Mouse (Mus musculus): Measurements from ENCODE around the gene Shisa4. TPM values are rescaled to one million over a fixed set of nuclear protein-coding genes. Genes with fewer than 3 reads are reported as not detected.
A peak's percentile ranks its signal among the peaks of the same experiment; 100 is the strongest.

The Shisa4 gene
- polyA plus RNA-seq, 1 experiment, result not detected

- 78% methylated on average over 3 of the region's 3 CpGs for WGBS
- no peak overlapping the region for H3K4me3 ChIP-seq (ENCODE audit: insufficient read depth, low read depth, low read length)
- H3K27ac ChIP-seq (ENCODE audit: insufficient read depth, low read depth, low read length), result no peak overlapping the region
- peaks cover 10% of the 10 kb centered on the region for H3K4me1 ChIP-seq (ENCODE audit: control insufficient read depth, insufficient read depth, low read length)
- TF ChIP-seq CTCF (IDR thresholded peaks at IDR 0.05; ENCODE audit: insufficient read depth, low read depth, low read length) (no peak), POLR2A (IDR thresholded peaks at IDR 0.05; ENCODE audit: insufficient read depth, low read depth, low read length) (no peak)
These were observed 23.1 kb downstream of the Shisa4 start for GRCm38 (mm10) chr1:135351953-135352352.

- Histone ChIP-seq H3K4me3 (ENCODE audit: insufficient read depth, low read depth, low read length) (no peak overlapping the region), H3K27ac (ENCODE audit: insufficient read depth, low read depth, low read length) (peak overlapping the region; percentile 33), H3K4me1 (ENCODE audit: control insufficient read depth, insufficient read depth, low read length) (peaks cover 14% of the 10 kb centered on the region)
- 49% methylated on average over 4 of the region's 4 CpGs for WGBS
- no peak for TF ChIP-seq POLR2A (IDR thresholded peaks at IDR 0.05; ENCODE audit: insufficient read depth, low read depth, low read length)
- no peak for TF ChIP-seq CTCF (IDR thresholded peaks at IDR 0.05; ENCODE audit: insufficient read depth, low read depth, low read length)
These were observed 27.4 kb downstream of the Shisa4 start for GRCm38 (mm10) chr1:135347498-135348169.

GRCm38 (mm10) chr1:135346891-135347290, 28.1 kb downstream of the Shisa4 start:
- Histone ChIP-seq H3K4me3 (ENCODE audit: insufficient read depth, low read depth, low read length) (no peak overlapping the region), H3K27ac (ENCODE audit: insufficient read depth, low read depth, low read length) (peak overlapping the region; percentile 33), H3K4me1 (ENCODE audit: control insufficient read depth, insufficient read depth, low read length) (peaks cover 14% of the 10 kb centered on the region)
- WGBS, result 72% methylated on average over 3 of the region's 3 CpGs
- TF ChIP-seq POLR2A (IDR thresholded peaks at IDR 0.05; ENCODE audit: insufficient read depth, low read depth, low read length), result no peak
- TF ChIP-seq CTCF (IDR thresholded peaks at IDR 0.05; ENCODE audit: insufficient read depth, low read depth, low read length), result no peak

- WGBS, result 75% methylated on average over 4 of the region's 4 CpGs
- TF ChIP-seq CTCF (IDR thresholded peaks at IDR 0.05; ENCODE audit: insufficient read depth, low read depth, low read length), result no peak
- TF ChIP-seq POLR2A (IDR thresholded peaks at IDR 0.05; ENCODE audit: insufficient read depth, low read depth, low read length), result no peak
- Histone ChIP-seq H3K4me1 (ENCODE audit: control insufficient read depth, insufficient read depth, low read length) (peaks cover 14% of the 10 kb centered on the region), H3K27ac (ENCODE audit: insufficient read depth, low read depth, low read length) (no peak overlapping the region), H3K4me3 (ENCODE audit: insufficient read depth, low read depth, low read length) (no peak overlapping the region)
These were observed 31.0 kb downstream of the Shisa4 start for GRCm38 (mm10) chr1:135344026-135344425.

- Histone ChIP-seq H3K4me3 (ENCODE audit: insufficient read depth, low read depth, low read length) (no peak overlapping the region), H3K27ac (ENCODE audit: insufficient read depth, low read depth, low read length) (no peak overlapping the region), H3K4me1 (ENCODE audit: control insufficient read depth, insufficient read depth, low read length) (peaks cover 3% of the 10 kb centered on the region)
- TF ChIP-seq POLR2A (IDR thresholded peaks at IDR 0.05; ENCODE audit: insufficient read depth, low read depth, low read length) (no peak), CTCF (IDR thresholded peaks at IDR 0.05; ENCODE audit: insufficient read depth, low read depth, low read length) (no peak)
- WGBS, result 79% methylated on average over 8 of the region's 8 CpGs
These were observed 33.1 kb downstream of the Shisa4 start for GRCm38 (mm10) chr1:135341947-135342346.

GRCm38 (mm10) chr1:135330578-135330977, 44.5 kb downstream of the Shisa4 start:
- TF ChIP-seq POLR2A (IDR thresholded peaks at IDR 0.05; ENCODE audit: insufficient read depth, low read depth, low read length), result no peak
- no peak for TF ChIP-seq CTCF (IDR thresholded peaks at IDR 0.05; ENCODE audit: insufficient read depth, low read depth, low read length)
- Histone ChIP-seq H3K4me1 (ENCODE audit: control insufficient read depth, insufficient read depth, low read length) (no peaks in the 10 kb centered on the region), H3K27ac (ENCODE audit: insufficient read depth, low read depth, low read length) (no peak overlapping the region), H3K4me3 (ENCODE audit: insufficient read depth, low read depth, low read length) (no peak overlapping the region)
- WGBS, result 76% methylated on average over 6 of the region's 6 CpGs

- no peak overlapping the region for H3K27ac ChIP-seq (ENCODE audit: insufficient read depth, low read depth, low read length)
- WGBS, result 81% methylated on average over 5 of the region's 5 CpGs
- TF ChIP-seq POLR2A (IDR thresholded peaks at IDR 0.05; ENCODE audit: insufficient read depth, low read depth, low read length) (no peak), CTCF (IDR thresholded peaks at IDR 0.05; ENCODE audit: insufficient read depth, low read depth, low read length) (no peak)
- no peak overlapping the region for H3K4me3 ChIP-seq (ENCODE audit: insufficient read depth, low read depth, low read length)
- no peaks in the 10 kb centered on the region for H3K4me1 ChIP-seq (ENCODE audit: control insufficient read depth, insufficient read depth, low read length)
These were observed 46.7 kb downstream of the Shisa4 start for GRCm38 (mm10) chr1:135328368-135328767.

GRCm38 (mm10) chr1:135325934-135326333, 49.1 kb downstream of the Shisa4 start:
- H3K4me1 ChIP-seq (ENCODE audit: control insufficient read depth, insufficient read depth, low read length), result no peaks in the 10 kb centered on the region
- H3K4me3 ChIP-seq (ENCODE audit: insufficient read depth, low read depth, low read length), result no peak overlapping the region
- 81% methylated on average over 2 of the region's 2 CpGs for WGBS
- no peak for TF ChIP-seq POLR2A (IDR thresholded peaks at IDR 0.05; ENCODE audit: insufficient read depth, low read depth, low read length)
- no peak for TF ChIP-seq CTCF (IDR thresholded peaks at IDR 0.05; ENCODE audit: insufficient read depth, low read depth, low read length)
- no peak overlapping the region for H3K27ac ChIP-seq (ENCODE audit: insufficient read depth, low read depth, low read length)

GRCm38 (mm10) chr1:135324571-135324970, 50.5 kb downstream of the Shisa4 start, which contains the start of gene Lmod1:
Gene Lmod1 (plus strand): TSS chr1:135324807.
- WGBS, result 30% methylated on average over 8 of the region's 8 CpGs
- TF ChIP-seq CTCF (IDR thresholded peaks at IDR 0.05; ENCODE audit: insufficient read depth, low read depth, low read length), result no peak
- no peak for TF ChIP-seq POLR2A (IDR thresholded peaks at IDR 0.05; ENCODE audit: insufficient read depth, low read depth, low read length)

More at GRCm38 (mm10) chr1:135324571-135324970, 50.5 kb downstream of the Shisa4 start, which contains the start of gene Lmod1:
- Histone ChIP-seq H3K4me1 (ENCODE audit: control insufficient read depth, insufficient read depth, low read length) (no peaks in the 10 kb centered on the region), H3K4me3 (ENCODE audit: insufficient read depth, low read depth, low read length) (no peak within 1 kb of the TSS), H3K27ac (ENCODE audit: insufficient read depth, low read depth, low read length) (no peak within 1 kb of the TSS)
